Mouse (Mus musculus) left cerebral cortex, adult 8-10 months (tissue): ENCODE measurements at regions not wholly inside any gene's neighbourhood (a gene's known extent, or its start where the extent isn't known, plus 50 kb on each side); places are given as distances from the start of the nearest gene placed in this dataset.
A peak's percentile ranks its signal among the peaks of the same experiment; 100 is the strongest.

Experiments
- DNase-seq, 2 experiments: peaks; one replicate each; pipeline ENCODE4 v3.0.0; 2022; ENCODE audit warnings: low spot score in 2 of 2

- no peak for DNase-seq
Measured at GRCm38 (mm10) chr15:97462006-97462405, 214.9 kb upstream of the Amigo2 start.

GRCm38 (mm10) chr15:97461060-97461459 lies 214.0 kb upstream of the Amigo2 start:
- no peak for DNase-seq

DNA sequence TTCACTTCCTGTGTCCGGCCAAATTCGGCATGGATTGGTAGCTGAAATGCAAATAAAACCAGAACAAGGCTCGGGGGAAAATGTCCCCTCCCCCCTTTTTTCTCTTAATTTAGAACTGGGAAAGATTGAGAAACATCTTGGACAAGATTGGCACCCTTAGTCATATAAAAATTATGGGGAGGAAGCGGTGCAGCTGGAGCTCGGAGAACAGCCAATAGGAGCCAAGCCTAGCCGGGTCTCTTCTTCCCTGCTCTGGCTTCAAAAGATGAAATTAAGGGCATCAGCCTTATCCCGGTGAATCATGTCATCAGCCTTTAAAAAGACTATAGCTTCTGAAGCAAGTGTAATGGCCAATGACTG lies 213.3 kb upstream of the Amigo2 start:
- DNase-seq, result no peak

GRCm38 (mm10) chr15:97459606-97460359 lies 212.7 kb upstream of the Amigo2 start:
- DNase-seq, result no peak

DNA sequence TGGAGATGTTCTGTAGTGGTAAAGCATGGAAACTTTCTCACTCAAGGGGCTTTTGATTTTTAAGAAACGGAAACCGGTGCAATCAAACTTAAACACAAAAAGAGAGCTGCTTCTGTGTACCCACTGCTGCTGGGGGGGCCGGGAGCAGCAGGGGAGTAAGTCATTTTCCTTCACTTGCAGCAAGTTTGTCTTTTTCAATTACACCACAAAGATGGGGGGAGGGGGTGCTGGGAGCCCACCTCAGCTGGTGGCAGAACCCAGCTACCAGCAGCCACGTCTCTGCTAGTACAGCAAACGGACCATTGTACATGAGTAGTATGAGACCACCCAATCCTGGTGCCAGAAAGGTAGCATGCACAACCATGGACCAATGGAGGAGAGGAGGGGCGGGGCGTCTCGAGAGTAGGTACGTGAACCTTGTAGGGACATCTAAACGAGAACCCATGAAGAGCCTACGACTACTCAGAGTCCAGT lies 211.7 kb upstream of the Amigo2 start:
- no peak for DNase-seq

GRCm38 (mm10) chr15:97458139-97458747 lies 211.2 kb upstream of the Amigo2 start:
- no peak for DNase-seq

DNA sequence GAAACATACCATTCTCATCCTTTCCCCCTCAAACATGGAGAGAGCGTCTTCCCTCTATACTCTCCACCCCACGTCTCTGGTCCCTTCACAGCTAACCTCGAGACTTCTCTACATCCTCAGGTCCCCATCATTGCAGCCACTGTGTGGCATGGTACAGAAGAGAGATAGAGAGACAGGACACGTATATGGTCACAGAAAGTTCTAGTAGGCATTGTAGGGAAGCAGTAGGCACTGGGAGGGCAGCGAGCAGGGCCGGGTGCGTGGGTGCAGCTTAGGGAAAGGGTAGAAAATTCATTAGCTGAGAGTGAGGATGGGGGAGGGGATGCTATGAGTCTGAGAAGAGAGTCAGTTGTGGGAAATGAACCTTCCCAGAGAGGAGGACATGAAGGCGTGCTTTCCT lies 210.4 kb upstream of the Amigo2 start:
- DNase-seq, result no peak

- no peak for DNase-seq
Measured at GRCm38 (mm10) chr15:97456991-97457390, 209.9 kb upstream of the Amigo2 start.

DNA sequence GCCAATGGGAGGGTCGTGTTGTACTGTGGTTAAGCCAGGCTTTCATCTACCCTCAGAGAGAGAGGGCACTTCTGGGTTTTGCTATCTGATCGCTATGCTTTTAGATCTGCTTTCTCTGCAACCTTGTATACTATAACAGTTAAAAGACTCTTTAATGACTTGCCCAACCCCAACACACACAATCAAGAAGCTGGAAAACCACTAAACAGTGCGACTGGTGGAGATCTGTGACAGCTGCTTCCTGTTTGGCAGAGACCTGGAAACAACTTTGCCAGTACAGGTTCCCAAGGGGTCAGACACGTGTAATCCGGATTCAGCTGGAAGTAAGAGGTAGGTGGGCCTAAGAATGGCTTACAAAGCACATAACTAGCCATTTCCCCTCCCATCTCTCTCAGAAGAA lies 208.6 kb upstream of the Amigo2 start:
- DNase-seq, result no peak

DNA sequence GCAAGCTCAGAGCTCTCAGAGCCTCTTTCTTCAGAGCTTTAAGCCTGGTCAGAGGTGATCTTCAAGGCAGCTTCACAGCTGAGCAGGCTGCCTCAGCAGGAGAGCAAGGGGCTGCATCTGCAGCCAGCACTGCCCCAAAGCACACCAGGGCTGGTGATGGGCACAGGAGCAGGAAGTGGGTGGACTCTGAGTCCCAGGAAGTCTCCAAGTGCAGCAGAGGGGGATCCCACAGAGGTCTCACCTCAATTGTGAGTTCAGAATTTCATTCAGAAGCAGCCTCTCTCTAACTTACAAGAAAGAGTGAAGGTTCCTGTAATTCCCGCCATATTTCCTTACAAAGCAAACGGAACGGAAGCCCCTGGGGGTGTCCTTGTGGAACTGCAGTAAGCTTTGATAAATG lies 202.6 kb upstream of the Amigo2 start:
- DNase-seq, result no peak

- no peak for DNase-seq
Measured at GRCm38 (mm10) chr15:97449001-97449400, 201.9 kb upstream of the Amigo2 start.

GRCm38 (mm10) chr15:97448243-97448880 lies 201.3 kb upstream of the Amigo2 start:
- DNase-seq, result peak; percentile 3 to 43

- DNase-seq, result no peak
Measured at GRCm38 (mm10) chr15:97446181-97446580, 199.1 kb upstream of the Amigo2 start.

GRCm38 (mm10) chr15:97438235-97438760 lies 191.2 kb upstream of the Amigo2 start:
- DNase-seq, result no peak
